Mouse (Mus musculus): Measurements from ENCODE around the gene Gm39566. TPM values are rescaled to one million over a fixed set of nuclear protein-coding genes. Genes with fewer than 3 reads are reported as not detected.
"Not testable (repeated sequence)": the region's sequence is repeated elsewhere in the genome, so short reads cannot be mapped to it uniquely, and the experiment has no call there.

Gm39566 gene
- not detected in 2 replicates for polyA plus RNA-seq (2016; fragmentation: Nextera tagmentation; extraction: Ambion mirVana)

- peaks cover 11% of the 10 kb centered on the region for H3K9me3 ChIP-seq
- ATAC-seq (ENCODE audit: insufficient number of reproducible peaks, insufficient read depth, low FRiP score, low TSS enrichment) = no peak
- H3K27me3 ChIP-seq = no peaks in the 10 kb centered on the region
- no peaks in the 10 kb centered on the region for H3K4me1 ChIP-seq
- H3K4me2 ChIP-seq (replicated peaks) = no peak within 1 kb of the TSS
- 62% methylated on average over 10 of the region's 10 CpGs for WGBS
- no peak within 1 kb of the TSS for H3K4me3 ChIP-seq
- H3K9ac ChIP-seq = no peak within 1 kb of the TSS
- no peaks in the 10 kb centered on the region for H3K36me3 ChIP-seq
- no peak within 1 kb of the TSS for H3K27ac ChIP-seq
Measured at GRCm38 (mm10) chr11:69815155-69815554, at the start of gene Gm39566. TSS of gene Gm39566 (minus strand) at chr11:69815298.

GRCm38 (mm10) chr11:69864138-69864860 lies 49.2 kb upstream of the Gm39566 start:
- Histone ChIP-seq H3K4me1 (no peaks in the 10 kb centered on the region), H3K27me3 (peaks cover under 1% of the 10 kb centered on the region), H3K36me3 (no peaks in the 10 kb centered on the region), H3K4me3 (no peak overlapping the region), H3K4me2 (replicated peaks) (no peak overlapping the region), H3K9ac (no peak overlapping the region), H3K27ac (no peak overlapping the region), H3K9me3 (no peaks in the 10 kb centered on the region)
- WGBS = 58% methylated on average over 8 of the region's 8 CpGs
- ATAC-seq (ENCODE audit: insufficient number of reproducible peaks, insufficient read depth, low FRiP score, low TSS enrichment) = no peak

- not testable (repeated sequence) for H3K4me3 ChIP-seq; H3K4me2 ChIP-seq (replicated peaks); H3K9ac ChIP-seq; H3K9me3 ChIP-seq; ATAC-seq (ENCODE audit: insufficient number of reproducible peaks, insufficient read depth, low FRiP score, low TSS enrichment); H3K36me3 ChIP-seq; H3K27ac ChIP-seq; H3K27me3 ChIP-seq; H3K4me1 ChIP-seq
- 82% methylated on average over 3 of the region's 3 CpGs for WGBS
Measured at GRCm38 (mm10) chr11:69863729-69864128, 48.6 kb upstream of the Gm39566 start.

GRCm38 (mm10) chr11:69858113-69858998 lies 43.3 kb upstream of the Gm39566 start, which contains the start of gene Tnk1:
TSS of gene Tnk1 (minus strand) at chr11:69858730.
- Histone ChIP-seq H3K9ac (no peak within 1 kb of the TSS), H3K4me3 (0 out of 2 replicates have a peak within 1 kb of the TSS, but pooled peaks have one; percentile 8), H3K4me2 (replicated peaks) (peak within 1 kb of the TSS; percentile 21), H3K27me3 (peaks cover 20% of the 10 kb centered on the region), H3K9me3 (no peaks in the 10 kb centered on the region), H3K4me1 (peaks cover 5% of the 10 kb centered on the region), H3K27ac (no peak within 1 kb of the TSS), H3K36me3 (no peaks in the 10 kb centered on the region)
- ATAC-seq (ENCODE audit: insufficient number of reproducible peaks, insufficient read depth, low FRiP score, low TSS enrichment) = no peak
- 18% methylated on average over 30 of the region's 30 CpGs for WGBS

- WGBS = 15% methylated on average over 16 of the region's 16 CpGs
- H3K4me3 ChIP-seq = no peak overlapping the region
- ATAC-seq (ENCODE audit: insufficient number of reproducible peaks, insufficient read depth, low FRiP score, low TSS enrichment) = no peak
- H3K9me3 ChIP-seq = no peaks in the 10 kb centered on the region
- peaks cover 20% of the 10 kb centered on the region for H3K27me3 ChIP-seq
- no peak overlapping the region for H3K27ac ChIP-seq
- no peak overlapping the region for H3K9ac ChIP-seq
- H3K4me2 ChIP-seq (replicated peaks) = peak overlapping the region; percentile 22
- H3K4me1 ChIP-seq = peaks cover 5% of the 10 kb centered on the region
- H3K36me3 ChIP-seq = peaks cover 21% of the 10 kb centered on the region
Measured at GRCm38 (mm10) chr11:69855347-69855746, 40.2 kb upstream of the Gm39566 start.

GRCm38 (mm10) chr11:69854680-69855079 lies 39.6 kb upstream of the Gm39566 start:
- WGBS = 88% methylated on average over 10 of the region's 10 CpGs
- Histone ChIP-seq H3K4me3 (no peak overlapping the region), H3K4me2 (replicated peaks) (no peak overlapping the region), H3K36me3 (peaks cover 28% of the 10 kb centered on the region), H3K9ac (no peak overlapping the region), H3K27me3 (peaks cover 20% of the 10 kb centered on the region), H3K27ac (peak overlapping the region; percentile 26; the same call in 1 of the 2 replicates), H3K4me1 (peaks cover 5% of the 10 kb centered on the region), H3K9me3 (no peaks in the 10 kb centered on the region)
- no peak for ATAC-seq (ENCODE audit: insufficient number of reproducible peaks, insufficient read depth, low FRiP score, low TSS enrichment)

GRCm38 (mm10) chr11:69853994-69854393 lies 38.9 kb upstream of the Gm39566 start:
- Histone ChIP-seq H3K27ac (no peak overlapping the region), H3K4me3 (no peak overlapping the region), H3K4me1 (peaks cover 5% of the 10 kb centered on the region), H3K36me3 (peaks cover 34% of the 10 kb centered on the region), H3K9ac (no peak overlapping the region), H3K9me3 (no peaks in the 10 kb centered on the region), H3K27me3 (peaks cover 16% of the 10 kb centered on the region), H3K4me2 (replicated peaks) (no peak overlapping the region)
- 70% methylated on average over 7 of the region's 7 CpGs for WGBS
- ATAC-seq (ENCODE audit: insufficient number of reproducible peaks, insufficient read depth, low FRiP score, low TSS enrichment) = no peak

GRCm38 (mm10) chr11:69850754-69851153 lies 35.7 kb upstream of the Gm39566 start:
- peaks cover 49% of the 10 kb centered on the region for H3K36me3 ChIP-seq
- ATAC-seq (ENCODE audit: insufficient number of reproducible peaks, insufficient read depth, low FRiP score, low TSS enrichment) = no peak
- no peaks in the 10 kb centered on the region for H3K9me3 ChIP-seq
- peaks cover 21% of the 10 kb centered on the region for H3K4me1 ChIP-seq
- H3K27me3 ChIP-seq = no peaks in the 10 kb centered on the region
- 73% methylated on average over 8 of the region's 8 CpGs for WGBS
- 0 out of 2 replicates have a peak overlapping the region, but pooled peaks have one; percentile 17 for H3K27ac ChIP-seq
- no peak overlapping the region for H3K4me2 ChIP-seq (replicated peaks)
- no peak overlapping the region for H3K9ac ChIP-seq
- H3K4me3 ChIP-seq = no peak overlapping the region

GRCm38 (mm10) chr11:69849884-69850283 lies 34.8 kb upstream of the Gm39566 start:
- ATAC-seq (ENCODE audit: insufficient number of reproducible peaks, insufficient read depth, low FRiP score, low TSS enrichment) = no peak
- H3K27me3 ChIP-seq = no peaks in the 10 kb centered on the region
- H3K27ac ChIP-seq = no peak overlapping the region
- no peaks in the 10 kb centered on the region for H3K9me3 ChIP-seq
- H3K36me3 ChIP-seq = peaks cover 49% of the 10 kb centered on the region
- no peak overlapping the region for H3K4me2 ChIP-seq (replicated peaks)
- peaks cover 23% of the 10 kb centered on the region for H3K4me1 ChIP-seq
- H3K9ac ChIP-seq = no peak overlapping the region
- H3K4me3 ChIP-seq = no peak overlapping the region
- WGBS = 90% methylated on average over 15 of the region's 15 CpGs

GRCm38 (mm10) chr11:69849128-69849527 lies 34.0 kb upstream of the Gm39566 start:
- ATAC-seq (ENCODE audit: insufficient number of reproducible peaks, insufficient read depth, low FRiP score, low TSS enrichment) = no peak
- Histone ChIP-seq H3K4me3 (no peak overlapping the region), H3K27me3 (no peaks in the 10 kb centered on the region), H3K4me1 (peaks cover 23% of the 10 kb centered on the region), H3K4me2 (replicated peaks) (no peak overlapping the region), H3K36me3 (peaks cover 49% of the 10 kb centered on the region), H3K27ac (no peak overlapping the region), H3K9ac (no peak overlapping the region), H3K9me3 (no peaks in the 10 kb centered on the region)
- WGBS = 91% methylated on average over 9 of the region's 9 CpGs

- WGBS = 97% methylated on average over 6 of the region's 6 CpGs
Measured at GRCm38 (mm10) chr11:69848021-69848420, 32.9 kb upstream of the Gm39566 start.

More at GRCm38 (mm10) chr11:69848021-69848420, 32.9 kb upstream of the Gm39566 start:
- Histone ChIP-seq H3K36me3 (peaks cover 49% of the 10 kb centered on the region), H3K4me3 (peak overlapping the region; percentile 70), H3K9ac (peak overlapping the region; percentile 83; the same call in 1 of the 2 replicates), H3K27me3 (no peaks in the 10 kb centered on the region), H3K4me2 (replicated peaks) (peak overlapping the region; percentile 86), H3K4me1 (peaks cover 23% of the 10 kb centered on the region), H3K27ac (peak overlapping the region; percentile 96; the same call in 1 of the 2 replicates), H3K9me3 (no peaks in the 10 kb centered on the region)
- no peak for ATAC-seq (ENCODE audit: insufficient number of reproducible peaks, insufficient read depth, low FRiP score, low TSS enrichment)

Data from embryonic facial prominence, embryonic 12.5 days (tissue).